9 mouse cellular contexts compared by ENCODE assay signal in genomic region chr14:101460768-101461167, GRCm38 (mm10).
DNase-seq lines count a peak whose midpoint lies in the region; ATAC-seq and TF ChIP-seq lines count a peak whose summit lies in the region.
"Had no signal": no experiment of that assay in that cellular context is flagged by ENCODE, and none has a peak within 500 bp of the region (broad histone marks: within the 10 kb centered on the region; RNA-seq: fewer than 3 reads in every experiment).

No protein-coding gene starts in this region.

- H3K4me2 ChIP-seq in kidney, embryonic 14.5 days (replicated peaks; ENCODE audit: low read depth, low read length): no peak overlapping the region
- no peak overlapping the region for H3K4me2 ChIP-seq in limb, embryonic 14.5 days (replicated peaks; ENCODE audit: low read depth, low read length, severe bottlenecking)
- H3K4me2 ChIP-seq: heart, embryonic 13.5 days had no signal

- H3K27me3 ChIP-seq in kidney, embryonic 14.5 days (ENCODE audit: control insufficient read depth, insufficient read depth, low read length): no peaks in the 10 kb centered on the region
- no peaks in the 10 kb centered on the region for H3K27me3 ChIP-seq in limb, embryonic 14.5 days (ENCODE audit: control insufficient read depth, insufficient read depth, low read length)
- H3K27me3 ChIP-seq: heart, embryonic 13.5 days had no signal

- TF ChIP-seq POLR2A in limb, embryonic 14.5 days (IDR thresholded peaks at IDR 0.05; ENCODE audit: borderline replicate concordance, extremely low read depth, insufficient read depth, insufficient read length): no peak

- no peak overlapping the region for H3K9ac ChIP-seq in kidney, embryonic 14.5 days (ENCODE audit: low read depth, low read length)
- no peak overlapping the region for H3K9ac ChIP-seq in limb, embryonic 14.5 days (ENCODE audit: low read depth, low read length, severe bottlenecking)
- H3K9ac ChIP-seq: heart, embryonic 13.5 days had no signal

- peak; percentile 59 for DNase-seq in CD4-positive helper T cell, adult 2 months (ENCODE audit: low read depth, low spot score)
- DNase-seq in MN1 (ENCODE audit: low spot score): peak; percentile 54
- peak; percentile 64 for DNase-seq in cerebellum, adult 8-10 months
- peak; percentile 52 for DNase-seq in gastrocnemius, adult 18-20 months (ENCODE audit: low spot score)
- DNase-seq in limb, embryonic 14.5 days (ENCODE audit: low spot score): peak; percentile 61
- peak; percentile 29 for DNase-seq in retina, postnatal 7 days (ENCODE audit: low read depth, low spot score)
- DNase-seq in spleen, postnatal 4 days (ENCODE audit: low spot score in 2 of 2): no peak

- no peaks in the 10 kb centered on the region for H3K4me1 ChIP-seq in kidney, embryonic 14.5 days (ENCODE audit: control insufficient read depth, insufficient read depth, low read length)
- H3K4me1 ChIP-seq in limb, embryonic 14.5 days (ENCODE audit: control insufficient read depth, insufficient read depth, low read length): no peaks in the 10 kb centered on the region

- 0 out of 2 replicates have a peak, but pooled peaks cover 4% of the 10 kb centered on the region for H3K36me3 ChIP-seq in kidney, embryonic 14.5 days (ENCODE audit: control insufficient read depth, insufficient read depth, low read length)
- H3K36me3 ChIP-seq in limb, embryonic 14.5 days (ENCODE audit: control insufficient read depth, insufficient read depth, low read length): no peaks in the 10 kb centered on the region

- H3K4me3 ChIP-seq in kidney, embryonic 14.5 days (ENCODE audit: low read length): no peak overlapping the region
- H3K4me3 ChIP-seq in limb, embryonic 14.5 days (replicated peaks; ENCODE audit: low read length): no peak overlapping the region
- H3K4me3 ChIP-seq: heart, embryonic 13.5 days had no signal

- H3K27ac ChIP-seq in kidney, embryonic 14.5 days (ENCODE audit: low read depth, low read length): no peak overlapping the region
- no peak overlapping the region for H3K27ac ChIP-seq in limb, embryonic 14.5 days (replicated peaks; ENCODE audit: low read depth, low read length)
- H3K27ac ChIP-seq: heart, embryonic 13.5 days had no signal

- ATAC-seq in kidney, embryonic 14.5 days (ENCODE audit: low FRiP score, low TSS enrichment): peak; percentile 55; the same call in 1 of the 2 replicates
- no peak; the same call in 1 of the 2 replicates for ATAC-seq in limb, embryonic 14.5 days (ENCODE audit: low FRiP score, low read depth)

- no peaks in the 10 kb centered on the region for H3K9me3 ChIP-seq in kidney, embryonic 14.5 days (ENCODE audit: control insufficient read depth, low read length)
- H3K9me3 ChIP-seq in limb, embryonic 14.5 days (ENCODE audit: control insufficient read depth, low read length): no peaks in the 10 kb centered on the region
- H3K9me3 ChIP-seq: heart, embryonic 13.5 days had no signal

- WGBS in kidney, embryonic 14.5 days: 25% methylated on average over 6 of the region's 6 CpGs
- WGBS in limb, embryonic 14.5 days: 18% methylated on average over 6 of the region's 6 CpGs

Comparison
In these comparisons a context has a peak if more than half of its experiments do, and no peak if none do; other contexts are left out.
1. DNase-seq: peak in CD4-positive helper T cell, adult 2 months (single experiment), MN1 (single experiment), cerebellum, adult 8-10 months (single experiment), gastrocnemius, adult 18-20 months (single experiment), limb, embryonic 14.5 days (single experiment) and retina, postnatal 7 days (single experiment); none in spleen, postnatal 4 days (0 of 2).